Mouse (Mus musculus) layer of hippocampus, postnatal 36 days (tissue): Measurements from ENCODE around the gene Shq1. TPM values are rescaled to one million over a fixed set of nuclear protein-coding genes. Genes with fewer than 3 reads are reported as not detected.

Experiments
- DNase-seq, 2 experiments: peaks; one replicate each; pipeline ENCODE4 v3.0.0; 2022
- total RNA-seq, 2 experiments: library from RNA; stranded (reverse); gene quantifications; 2 replicates each; pipeline ENCODE4 v1.2.3; 2021

The Shq1 gene
- total RNA-seq, 2 experiments from 2014 or later: 5.8 to 7.4 TPM

DNA sequence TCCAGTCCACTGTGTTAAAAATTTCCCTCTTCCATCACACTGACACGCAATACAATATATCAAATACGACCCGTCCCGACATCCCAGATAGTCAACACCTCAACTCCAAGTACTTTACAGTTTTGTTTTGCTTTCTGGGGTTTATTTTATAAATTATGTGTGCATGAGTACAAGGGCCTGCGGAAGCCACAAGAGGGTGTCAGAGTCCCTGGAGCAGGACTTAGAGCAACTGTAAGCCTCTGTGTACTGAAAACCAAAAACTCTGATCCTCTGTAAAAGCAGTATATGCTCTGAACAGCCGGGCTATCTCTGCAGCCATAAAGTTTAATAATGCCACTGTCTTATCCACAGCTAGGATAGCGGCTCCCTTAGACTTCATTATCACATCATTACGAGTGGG lies 3.3 kb downstream of the Shq1 start:
- DNase-seq: no peak

DNA sequence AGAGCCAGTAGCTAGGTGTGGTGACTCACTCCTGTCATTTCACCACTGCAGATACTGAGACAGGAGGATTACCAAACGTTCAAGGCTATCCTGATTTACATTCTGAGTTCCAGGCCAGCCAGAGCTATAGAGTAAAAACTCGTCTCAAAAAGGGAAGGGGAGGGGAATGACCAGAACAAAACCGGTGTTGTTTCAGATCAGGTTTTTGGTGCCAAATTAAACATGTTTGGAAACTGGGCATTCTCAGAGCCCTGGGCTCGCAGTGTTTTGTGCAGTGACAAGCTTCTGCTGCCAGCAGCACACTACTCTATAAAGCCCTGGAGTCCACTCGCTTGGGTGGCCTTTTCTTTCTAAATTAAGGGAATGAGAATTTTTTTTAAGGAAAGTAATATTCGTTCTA lies 8.7 kb downstream of the Shq1 start:
- no peak for DNase-seq

DNA sequence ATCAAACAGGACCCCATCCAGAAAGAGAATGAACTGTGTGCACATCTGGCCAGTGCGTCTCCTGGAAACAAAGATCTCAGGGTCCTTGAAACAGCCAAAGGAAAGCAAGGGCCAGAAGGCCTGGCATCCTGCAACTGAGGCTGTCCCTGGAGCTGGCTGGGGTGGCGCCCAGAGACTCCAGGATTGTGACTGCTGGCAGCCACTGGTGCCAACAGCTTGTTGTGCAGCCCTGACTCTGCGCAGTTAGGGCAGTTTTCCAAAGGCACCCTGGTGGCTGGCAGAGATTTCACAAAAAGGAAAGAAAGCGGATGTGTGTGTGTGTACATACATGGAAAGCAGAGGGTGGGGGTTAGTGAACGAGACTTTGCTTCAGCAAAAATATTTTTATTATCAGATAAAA lies 10.6 kb downstream of the Shq1 start:
- peak; percentile 71 to 81 for DNase-seq

DNA sequence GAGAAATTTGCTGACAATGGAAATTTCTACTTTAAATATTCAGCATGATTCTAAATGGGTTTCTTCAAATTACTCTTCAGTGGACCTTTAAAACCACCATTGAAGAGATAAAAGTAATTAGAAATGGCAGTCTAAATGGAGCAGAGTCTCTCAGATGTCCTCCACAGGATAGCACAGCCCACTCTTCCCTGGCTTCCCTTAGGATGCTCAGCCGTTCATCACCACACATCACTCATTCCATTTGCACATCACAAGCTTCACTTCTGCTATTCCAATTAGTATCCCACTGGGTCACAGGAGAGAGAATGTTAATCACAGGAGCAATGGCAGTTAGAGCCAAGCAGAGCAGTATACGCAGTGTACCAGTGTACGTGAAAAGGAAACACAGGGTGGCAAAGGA lies 18.4 kb downstream of the Shq1 start:
- DNase-seq: no peak

- no peak for DNase-seq
These were observed 23.8 kb downstream of the Shq1 start for GRCm38 (mm10) chr6:100647196-100647595.

DNA sequence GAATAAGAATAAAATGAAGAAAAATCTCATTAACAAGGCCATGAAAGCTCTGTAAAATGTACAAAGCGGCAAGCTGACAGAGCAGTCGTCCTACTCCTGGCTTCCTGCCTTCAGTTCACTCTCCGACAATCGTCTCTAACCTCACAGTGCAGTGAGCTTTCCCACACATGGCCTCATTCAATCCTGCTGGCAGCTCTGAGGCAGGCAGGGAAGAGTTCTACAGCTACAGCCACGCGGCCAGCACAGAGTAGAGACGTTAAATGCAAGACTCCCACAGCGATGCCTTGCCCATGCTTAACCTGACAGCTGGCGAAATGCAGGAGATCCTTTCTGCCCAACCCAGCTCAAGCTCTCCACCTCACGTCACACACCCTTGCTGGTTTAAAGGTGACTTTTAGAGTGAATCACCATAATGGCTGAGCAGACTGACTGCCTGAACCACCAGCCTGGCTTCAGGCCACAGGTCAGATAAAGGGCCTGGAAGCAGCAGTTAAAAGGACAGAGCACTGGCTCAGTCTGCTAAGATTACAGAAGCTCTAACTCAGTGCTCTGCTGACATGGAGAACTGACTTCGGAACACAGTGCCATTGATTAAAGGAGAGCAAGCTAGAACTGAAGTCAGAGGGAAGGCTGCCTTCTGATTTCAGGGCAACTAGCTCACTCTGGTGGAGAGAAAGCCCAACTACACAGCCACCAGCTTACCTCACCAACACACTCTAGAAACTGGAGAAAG lies 25.3 kb downstream of the Shq1 start:
- peak; percentile 56 to 59 for DNase-seq

GRCm38 (mm10) chr6:100644631-100645030 lies 26.3 kb downstream of the Shq1 start:
- no peak for DNase-seq

GRCm38 (mm10) chr6:100642786-100643185 lies 28.2 kb downstream of the Shq1 start:
- no peak for DNase-seq

- no peak for DNase-seq
These were observed 30.4 kb downstream of the Shq1 start for GRCm38 (mm10) chr6:100640591-100640990.

DNA sequence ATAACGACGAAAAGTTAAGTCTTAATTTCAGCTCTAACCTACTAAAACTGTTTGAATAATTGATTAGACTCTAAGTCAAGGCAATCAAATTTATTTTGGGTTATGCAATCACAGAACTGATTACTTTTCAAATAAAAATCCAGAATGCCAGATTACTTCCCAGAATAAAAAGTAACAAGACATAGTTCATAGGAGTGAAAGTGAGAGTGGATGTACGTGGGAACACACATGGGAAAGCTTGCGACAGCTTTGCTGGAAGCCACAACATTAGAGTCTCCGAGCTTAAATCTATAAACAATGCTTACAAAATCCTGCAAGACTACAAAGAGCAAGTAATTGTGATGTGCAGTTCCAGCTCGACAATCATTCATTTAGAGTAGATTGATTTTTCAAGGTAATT lies 41.9 kb downstream of the Shq1 start:
- DNase-seq: no peak

- no peak for DNase-seq
These were observed 42.7 kb downstream of the Shq1 start for GRCm38 (mm10) chr6:100628223-100628622.

GRCm38 (mm10) chr6:100623922-100624321 lies 47.0 kb downstream of the Shq1 start:
- no peak for DNase-seq

GRCm38 (mm10) chr6:100622861-100623507 lies 48.0 kb downstream of the Shq1 start:
- no peak for DNase-seq

DNA sequence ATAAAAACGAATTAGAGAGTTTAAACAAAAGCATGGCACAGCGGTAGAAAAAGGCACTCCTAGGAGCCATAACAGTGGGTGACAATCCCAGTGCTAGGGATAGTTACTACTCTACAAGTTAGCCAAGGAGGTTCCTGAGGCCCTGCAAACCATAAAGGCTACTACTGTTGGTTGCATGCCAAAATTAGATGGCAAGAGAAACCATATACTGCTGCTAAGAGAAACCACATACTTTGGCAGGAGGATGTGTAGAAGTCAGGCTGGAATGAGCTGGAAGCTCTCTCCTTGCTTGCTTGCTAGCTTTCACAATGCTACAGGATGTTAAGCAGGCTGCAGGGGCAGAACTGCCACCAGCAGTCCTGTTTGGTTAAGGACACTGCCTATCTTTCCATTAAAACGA lies 50.5 kb downstream of the Shq1 start:
- DNase-seq: no peak

DNA sequence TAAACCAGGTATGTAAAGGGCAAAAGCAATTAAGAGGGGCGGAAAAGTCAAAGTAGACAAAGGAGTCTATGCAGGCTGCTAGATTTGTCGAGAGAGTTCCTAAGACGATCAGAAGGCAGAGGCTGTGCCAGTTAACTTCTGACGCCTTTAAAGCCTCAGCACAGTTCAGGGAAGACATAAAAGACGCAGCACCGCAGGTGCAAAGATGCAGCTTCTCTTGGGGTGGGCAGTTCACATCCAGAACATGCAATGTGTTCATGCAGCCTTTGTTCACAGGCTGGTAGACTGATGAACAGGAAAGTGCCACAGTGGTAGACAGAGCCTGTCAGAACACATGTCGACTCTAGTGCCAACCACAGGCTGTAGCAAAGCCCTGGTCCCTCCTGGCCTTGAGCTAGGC lies 51.6 kb downstream of the Shq1 start:
- DNase-seq: no peak

DNA sequence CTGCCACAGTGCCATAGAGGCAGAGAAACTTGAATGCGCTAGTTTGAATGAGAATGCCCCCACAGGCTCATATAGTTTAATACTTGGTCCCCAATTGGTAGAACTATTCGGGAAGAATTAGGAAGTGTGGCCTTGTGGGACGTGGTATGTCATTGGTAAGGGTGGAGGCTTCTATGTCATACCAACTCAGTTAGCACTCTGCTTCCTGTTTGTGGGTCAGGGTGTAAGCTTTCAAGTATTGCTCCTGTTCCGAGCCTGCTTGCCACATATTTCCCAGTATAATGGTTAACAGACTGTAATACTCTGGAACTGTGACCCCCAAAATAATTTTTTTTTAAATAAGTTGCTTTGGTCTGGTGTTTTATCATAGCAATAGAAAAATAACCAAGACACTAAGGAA lies 54.8 kb downstream of the Shq1 start:
- no peak for DNase-seq

GRCm38 (mm10) chr6:100613593-100614267 lies 57.2 kb downstream of the Shq1 start:
- DNase-seq: no peak

DNA sequence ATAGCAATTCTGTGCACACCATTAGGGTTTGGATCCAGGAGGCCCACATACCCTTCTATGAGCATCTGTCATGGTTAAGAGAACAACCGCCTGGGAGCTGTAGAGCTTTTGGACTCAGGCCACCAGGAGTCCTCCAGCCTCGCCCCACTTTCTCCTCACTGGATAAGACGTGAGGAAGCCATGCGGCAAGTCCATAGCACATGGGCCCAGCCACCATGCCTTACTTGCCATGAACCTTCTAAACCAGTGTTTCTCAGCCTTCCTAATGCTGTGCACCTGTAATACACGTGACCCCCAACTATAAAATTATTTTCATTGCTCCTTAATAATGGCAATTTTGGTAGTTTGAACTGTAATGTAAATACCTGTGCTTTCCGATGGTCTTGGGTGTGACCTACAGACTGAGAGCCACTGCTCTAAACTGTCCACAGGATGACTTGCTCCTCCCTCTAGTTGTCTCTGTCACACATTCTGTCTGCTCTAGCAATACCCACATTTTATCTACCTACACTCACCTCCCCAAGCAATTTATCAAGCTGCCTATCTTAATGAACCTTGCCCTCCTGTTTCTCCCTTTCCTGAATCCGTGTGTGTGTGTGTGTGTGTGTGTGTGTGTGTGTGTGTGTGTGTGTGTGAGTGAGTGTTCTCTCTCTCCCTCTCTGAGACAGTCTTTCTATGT lies 59.9 kb downstream of the Shq1 start:
- no peak for DNase-seq

DNA sequence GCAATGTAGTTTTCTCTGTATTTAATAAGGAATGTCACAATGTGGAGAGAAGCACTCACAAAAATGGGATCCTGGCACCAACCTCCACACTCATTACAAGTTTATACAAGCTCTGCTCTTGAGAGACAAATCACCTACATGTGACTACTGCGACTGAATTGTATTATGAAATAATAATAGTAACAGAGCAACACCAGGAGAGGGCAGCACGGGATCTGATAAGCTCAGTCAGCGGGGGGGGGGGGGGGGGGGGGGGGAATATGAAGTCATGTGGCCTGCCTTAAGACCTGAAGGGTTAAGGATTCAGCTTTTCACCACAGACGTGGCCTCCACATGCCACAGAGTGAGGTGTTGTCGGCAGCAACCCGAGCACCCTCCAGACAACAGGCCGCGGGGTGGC lies 60.8 kb downstream of the Shq1 start:
- DNase-seq: no peak

GRCm38 (mm10) chr6:100609256-100609655 lies 61.7 kb downstream of the Shq1 start:
- no peak for DNase-seq

DNA sequence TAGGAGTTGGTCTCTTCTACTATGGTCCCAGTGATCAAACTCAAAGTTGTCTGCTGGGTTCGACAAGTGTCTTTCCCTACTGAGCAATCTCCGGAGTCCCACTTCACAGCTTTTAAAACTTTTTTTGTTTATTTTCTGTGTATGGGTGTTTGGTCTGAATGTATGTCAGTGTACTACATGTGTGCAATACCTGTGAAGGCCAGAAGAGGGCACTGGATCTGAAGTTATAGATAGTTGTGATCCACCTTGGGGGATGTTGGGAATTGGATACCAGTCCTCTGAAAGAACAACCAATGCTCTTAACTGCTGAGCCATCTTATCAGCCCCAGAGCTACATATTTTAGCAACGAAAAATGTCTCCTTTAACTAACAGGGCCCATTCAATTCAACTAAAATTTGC lies 62.5 kb downstream of the Shq1 start:
- DNase-seq: no peak

DNA sequence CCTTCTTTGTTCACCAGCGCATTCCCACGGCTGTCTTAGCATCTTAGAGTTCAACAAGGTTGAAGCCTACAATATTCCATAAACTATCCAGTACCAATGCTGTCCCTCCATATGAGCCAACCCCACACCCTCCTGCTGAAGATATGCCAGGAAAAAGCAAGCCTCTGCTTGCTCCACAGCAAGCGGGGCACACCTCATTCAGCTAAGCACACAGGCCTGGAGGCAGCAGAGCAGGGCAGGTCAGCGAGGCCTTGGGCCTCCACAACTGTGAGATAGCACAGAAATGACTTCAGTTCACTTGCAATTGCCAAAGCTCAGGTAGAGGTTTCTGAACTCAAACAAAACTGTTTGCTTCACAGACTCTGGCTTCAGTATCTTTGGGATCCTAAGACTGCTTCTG lies 64.2 kb downstream of the Shq1 start:
- DNase-seq: no peak

DNA sequence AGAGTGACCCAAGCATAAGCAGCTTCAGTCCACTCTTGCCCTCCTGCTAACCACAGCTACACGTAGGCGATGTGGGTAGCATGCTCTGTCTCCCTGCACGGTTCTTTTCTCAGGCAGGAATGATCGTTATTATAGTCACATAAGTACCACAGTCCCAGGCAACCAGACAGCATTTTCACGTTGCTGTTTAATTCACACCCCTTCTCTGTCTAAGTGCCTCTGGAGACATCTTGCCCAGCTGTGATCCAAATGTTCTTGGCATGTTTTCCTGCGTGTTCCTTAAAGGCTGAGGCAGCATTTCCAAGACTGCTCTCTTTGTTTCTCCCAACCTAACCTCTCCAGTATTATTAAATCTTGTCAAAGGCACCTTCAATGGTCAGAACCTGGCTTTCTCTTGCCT lies 67.3 kb downstream of the Shq1 start:
- DNase-seq: no peak
